In the genomic region with DNA sequence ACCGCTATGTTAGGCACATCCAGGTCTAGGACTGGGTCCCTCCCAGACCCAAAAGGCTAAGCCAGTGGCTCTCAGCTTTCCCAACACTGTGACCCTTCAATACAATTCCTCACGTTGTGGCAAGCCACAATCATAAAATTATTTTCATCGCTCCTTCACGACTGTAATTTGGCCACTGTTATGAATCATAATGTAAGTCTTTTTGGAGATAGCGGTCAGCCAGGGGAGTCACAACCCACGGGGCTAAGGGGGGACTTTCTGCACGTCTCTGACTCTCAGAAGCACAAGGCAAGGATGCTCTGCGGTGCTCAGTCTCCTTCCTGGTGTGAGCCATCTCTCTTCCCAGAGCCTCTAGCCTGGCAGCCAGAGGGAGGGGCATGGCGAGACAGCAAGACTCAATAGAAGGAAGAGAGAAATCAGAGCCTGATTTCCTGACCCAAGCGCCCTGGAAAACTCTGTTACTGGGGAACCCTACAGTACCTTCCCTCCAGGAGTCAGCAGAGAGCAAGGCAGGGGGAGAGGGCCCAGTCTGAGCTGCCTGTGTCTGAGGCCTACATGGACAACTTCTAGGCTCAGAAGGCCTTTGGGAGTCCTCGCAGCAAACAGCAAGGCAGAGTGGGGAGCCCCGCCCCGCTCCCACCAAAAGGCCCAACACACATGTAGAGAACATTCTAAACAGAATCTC, we compare ENCODE assay signal across 8 mouse cellular contexts. TPM values are rescaled to one million over a fixed set of nuclear protein-coding genes. Genes with fewer than 3 reads are reported as not detected.
DNase-seq lines count a peak whose midpoint lies in the region; ATAC-seq and TF ChIP-seq lines count a peak whose summit lies in the region.

No protein-coding gene starts in this region.

- no peak for DNase-seq in heart, adult 2 months
- peak; percentile 74 for DNase-seq in MN1 (ENCODE audit: low spot score)
- DNase-seq in hindbrain, embryonic 11.5 days (ENCODE audit: low spot score): no peak
- DNase-seq in midbrain, embryonic 11.5 days (ENCODE audit: low spot score, missing footprints): peak; percentile 92
- no peak for DNase-seq in gastrocnemius, postnatal 10 days
- no peak for DNase-seq in right cerebral cortex, postnatal 25 days
- DNase-seq in left cerebral cortex, adult 2 months (ENCODE audit: extremely low spot score in 1 of 2, low spot score in 2 of 2): no peak

- H3K79me2 ChIP-seq in heart, adult 2 months (replicated peaks; ENCODE audit: control insufficient read depth, insufficient read depth, low read length): no peaks in the 10 kb centered on the region

- no peak for ATAC-seq in heart, embryonic 15.5 days (replicated peaks; ENCODE audit: insufficient number of reproducible peaks, insufficient read depth, low FRiP score, low read depth)
- ATAC-seq in hindbrain, embryonic 11.5 days (ENCODE audit: low FRiP score): no peak
- peak; percentile 2; the same call in 1 of the 2 replicates for ATAC-seq in midbrain, embryonic 11.5 days (ENCODE audit: low FRiP score)

- H3K4me3 ChIP-seq in heart, embryonic 15.5 days: no peak overlapping the region; the same call in 1 of the 2 replicates
- no peak overlapping the region for H3K4me3 ChIP-seq in heart, adult 2 months
- no peak overlapping the region for H3K4me3 ChIP-seq in hindbrain, embryonic 11.5 days (ENCODE audit: low read depth, low read length)
- no peak overlapping the region for H3K4me3 ChIP-seq in midbrain, embryonic 11.5 days (ENCODE audit: low read depth, low read length)
- H3K4me3 ChIP-seq in left cerebral cortex, adult 2 months: no peak overlapping the region

- H3K36me3 ChIP-seq in heart, embryonic 15.5 days: no peaks in the 10 kb centered on the region
- no peaks in the 10 kb centered on the region for H3K36me3 ChIP-seq in heart, adult 2 months (ENCODE audit: control insufficient read depth, insufficient read depth, low read length)
- H3K36me3 ChIP-seq in hindbrain, embryonic 11.5 days (ENCODE audit: control insufficient read depth, insufficient read depth, low read length): peaks cover 8% of the 10 kb centered on the region
- peaks cover 21% of the 10 kb centered on the region for H3K36me3 ChIP-seq in midbrain, embryonic 11.5 days (ENCODE audit: control insufficient read depth, insufficient read depth, low read length)

- no peaks in the 10 kb centered on the region for H3K9me3 ChIP-seq in heart, embryonic 15.5 days (replicated peaks)
- no peaks in the 10 kb centered on the region for H3K9me3 ChIP-seq in hindbrain, embryonic 11.5 days (ENCODE audit: control insufficient read depth, low read length)
- H3K9me3 ChIP-seq in midbrain, embryonic 11.5 days (ENCODE audit: control insufficient read depth, low read length): no peaks in the 10 kb centered on the region

- WGBS in heart, embryonic 15.5 days: 58% methylated on average over 13 of the region's 13 CpGs
- 67% methylated on average over 13 of the region's 13 CpGs for WGBS in heart, adult 2 months
- WGBS in hindbrain, embryonic 11.5 days: 30% methylated on average over 13 of the region's 13 CpGs
- WGBS in midbrain, embryonic 11.5 days: 26% methylated on average over 13 of the region's 13 CpGs

- TF ChIP-seq EP300 in heart, adult 2 months (IDR thresholded peaks at IDR 0.05; ENCODE audit: insufficient read depth, low read depth, low read length): no peak

- TF ChIP-seq CTCF in heart, adult 2 months (IDR thresholded peaks at IDR 0.05): no peak
- no peak; the same call in 1 of the 2 replicates for TF ChIP-seq CTCF in left cerebral cortex, adult 2 months (IDR thresholded peaks at IDR 0.05)

- intact Hi-C loops in heart, adult 2 months (cut with DNase I): no loop called here
- intact Hi-C loops in left cerebral cortex, adult 2 months (cut with DNase I): no loop called here

- H3K27ac ChIP-seq in heart, embryonic 15.5 days: peak overlapping the region; percentile 75
- no peak overlapping the region for H3K27ac ChIP-seq in heart, adult 2 months
- peak overlapping the region; percentile 96 for H3K27ac ChIP-seq in hindbrain, embryonic 11.5 days (ENCODE audit: low read depth, low read length)
- peak overlapping the region; percentile 98 for H3K27ac ChIP-seq in midbrain, embryonic 11.5 days (ENCODE audit: low read depth, low read length)
- no peak overlapping the region for H3K27ac ChIP-seq in left cerebral cortex, adult 2 months

- H3K4me1 ChIP-seq in heart, embryonic 15.5 days (replicated peaks): peaks cover 15% of the 10 kb centered on the region
- no peaks in the 10 kb centered on the region; the same call in 1 of the 2 replicates for H3K4me1 ChIP-seq in heart, adult 2 months (ENCODE audit: control insufficient read depth, insufficient read depth, low read length)
- peaks cover 25% of the 10 kb centered on the region for H3K4me1 ChIP-seq in hindbrain, embryonic 11.5 days (replicated peaks; ENCODE audit: control insufficient read depth, insufficient read depth, low read length)
- H3K4me1 ChIP-seq in midbrain, embryonic 11.5 days (ENCODE audit: control insufficient read depth, insufficient read depth, low read length): peaks cover 51% of the 10 kb centered on the region

- H3K4me2 ChIP-seq in heart, embryonic 15.5 days: peak overlapping the region; percentile 65
- peak overlapping the region; percentile 30; the same call in 1 of the 2 replicates for H3K4me2 ChIP-seq in hindbrain, embryonic 11.5 days (replicated peaks; ENCODE audit: low read depth, low read length)
- peak overlapping the region; percentile 15; the same call in 1 of the 2 replicates for H3K4me2 ChIP-seq in midbrain, embryonic 11.5 days

- TF ChIP-seq POLR2A in heart, adult 2 months (IDR thresholded peaks at IDR 0.05; ENCODE audit: insufficient read depth, low read depth, low read length): no peak

- peak overlapping the region; percentile 50 for H3K9ac ChIP-seq in heart, embryonic 15.5 days
- no peak overlapping the region for H3K9ac ChIP-seq in heart, adult 2 months (ENCODE audit: low read depth, low read length)
- H3K9ac ChIP-seq in hindbrain, embryonic 11.5 days (ENCODE audit: low read depth, low read length): peak overlapping the region; percentile 47; the same call in 1 of the 2 replicates
- H3K9ac ChIP-seq in midbrain, embryonic 11.5 days (ENCODE audit: low read length): peak overlapping the region; percentile 63

- 0 out of 2 replicates have a peak, but pooled peaks cover 3% of the 10 kb centered on the region for H3K27me3 ChIP-seq in heart, embryonic 15.5 days
- no peaks in the 10 kb centered on the region for H3K27me3 ChIP-seq in heart, adult 2 months (ENCODE audit: control insufficient read depth, insufficient read depth, low read length)
- H3K27me3 ChIP-seq in hindbrain, embryonic 11.5 days (ENCODE audit: control insufficient read depth, insufficient read depth, low read length): no peaks in the 10 kb centered on the region
- H3K27me3 ChIP-seq in midbrain, embryonic 11.5 days (ENCODE audit: control insufficient read depth, insufficient read depth, low read length): no peaks in the 10 kb centered on the region; the same call in 1 of the 2 replicates

RNA-seq across cellular contexts. Expression of a gene that starts 12.3 kb away (rescaled TPM):
- 8.3 and 35.1 TPM in 2 replicates for polyA plus RNA-seq in heart, embryonic 15.5 days (2015; fragmentation: Nextera tagmentation; extraction: Ambion mirVana)
- total RNA-seq in heart, adult 2 months (2021): under 1 TPM; 0.27 to 0.37 TPM
- polyA plus RNA-seq in heart, adult 2 months (2012; rRNA removed): 0.12 and 0.61 TPM in 2 replicates
- 128 and 132 TPM in 2 replicates for polyA plus RNA-seq in hindbrain, embryonic 11.5 days (2014; fragmentation: Nextera tagmentation; extraction: Ambion mirVana)
- polyA plus RNA-seq in midbrain, embryonic 11.5 days (2014; fragmentation: Nextera tagmentation; extraction: Ambion mirVana): 94.5 and 94.6 TPM in 2 replicates
- 10 to 100 TPM; 33.3 to 33.7 TPM for total RNA-seq in gastrocnemius, postnatal 10 days (2021)
- under 1 TPM; 0.61 to 0.63 TPM for total RNA-seq in left cerebral cortex, adult 2 months (2021)

RNA-seq across cellular contexts. Expression of a gene that starts 28.2 kb away (rescaled TPM):
- 31.9 and 40.5 TPM in 2 replicates for polyA plus RNA-seq in heart, embryonic 15.5 days (2015; fragmentation: Nextera tagmentation; extraction: Ambion mirVana)
- 10 to 100 TPM; 10.2 to 11.1 TPM for total RNA-seq in heart, adult 2 months (2021)
- polyA plus RNA-seq in heart, adult 2 months (2012; rRNA removed): 21.9 and 37.0 TPM in 2 replicates
- 52.0 and 59.9 TPM in 2 replicates for polyA plus RNA-seq in hindbrain, embryonic 11.5 days (2014; fragmentation: Nextera tagmentation; extraction: Ambion mirVana)
- polyA plus RNA-seq in midbrain, embryonic 11.5 days (2014; fragmentation: Nextera tagmentation; extraction: Ambion mirVana): 60.4 and 62.7 TPM in 2 replicates
- 10 to 100 TPM; 14.4 to 17.7 TPM for total RNA-seq in gastrocnemius, postnatal 10 days (2021)
- 10 to 100 TPM; 26.6 to 31.7 TPM for total RNA-seq in left cerebral cortex, adult 2 months (2021)

Comparison
In these comparisons a context has a peak if more than half of its experiments do, and no peak if none do; other contexts are left out.
1. H3K27ac ChIP-seq: peak in heart, embryonic 15.5 days (single experiment), hindbrain, embryonic 11.5 days (single experiment) and midbrain, embryonic 11.5 days (single experiment); none in heart, adult 2 months (single experiment) and left cerebral cortex, adult 2 months (single experiment).
2. H3K4me2 ChIP-seq: peak in every context shown above with its lines; median percentile 65 in heart, embryonic 15.5 days; 30 in hindbrain, embryonic 11.5 days; 15 in midbrain, embryonic 11.5 days.
3. DNase-seq: peak in MN1 (single experiment) and midbrain, embryonic 11.5 days (single experiment); none in heart, adult 2 months (0 of 2), hindbrain, embryonic 11.5 days (single experiment), gastrocnemius, postnatal 10 days (single experiment), right cerebral cortex, postnatal 25 days (single experiment) and left cerebral cortex, adult 2 months (0 of 2).